Mouse (Mus musculus) heart, embryonic 16.5 days (tissue): ENCODE data around the gene Uvssa. TPM values are rescaled to one million over a fixed set of nuclear protein-coding genes. Genes with fewer than 3 reads are reported as not detected.
"Not testable (repeated sequence)": the region's sequence is repeated elsewhere in the genome, so short reads cannot be mapped to it uniquely, and the experiment has no call there.

Source experiments
- ATAC-seq: fragments of 200-750 bp; cut with Nextera tagmentation; replicated peaks from 2 replicates; pipeline ENCODE4 v1.8.0; 2017; ENCODE audit warnings: moderate number of reproducible peaks; ENCODE audit not compliant: insufficient read depth, low FRiP score; ENCODE audit errors: extremely low read depth
- H3K27ac ChIP-seq: fragments of 300-500 bp; sonication (generic); 2 replicates; pipeline ENCODE4 v1.5.1; 2014; ENCODE audit warnings: mild to moderate bottlenecking, low read length, control low read depth, moderate library complexity
- H3K27me3 ChIP-seq: fragments of 300-500 bp; sonication (generic); 2 replicates; pipeline ENCODE4 v1.6.1; 2014; ENCODE audit warnings: low read length, mixed read lengths; ENCODE audit not compliant: control insufficient read depth, insufficient read depth
- H3K36me3 ChIP-seq: fragments of 300-500 bp; sonication (generic); 2 replicates; pipeline ENCODE4 v1.6.1; 2014; ENCODE audit not compliant: control insufficient read depth, insufficient read depth
- H3K4me1 ChIP-seq: fragments of 300-500 bp; sonication (generic); 2 replicates; pipeline ENCODE4 v1.6.1; 2014; ENCODE audit warnings: low read length, mixed read lengths; ENCODE audit not compliant: control insufficient read depth, insufficient read depth
- H3K4me2 ChIP-seq: fragments of 300-500 bp; sonication (generic); 2 replicates; pipeline ENCODE4 v1.6.1; 2014; ENCODE audit warnings: low read depth, mild to moderate bottlenecking, control low read depth, low read length
- H3K4me3 ChIP-seq: fragments of 300-500 bp; sonication (generic); 2 replicates; pipeline ENCODE4 v1.5.1; 2014; ENCODE audit warnings: mild to moderate bottlenecking, control low read depth, low read length
- H3K9ac ChIP-seq: fragments of 300-500 bp; sonication (generic); 2 replicates; pipeline ENCODE4 v1.6.1; 2014; ENCODE audit warnings: low read length, control low read depth
- H3K9me3 ChIP-seq: fragments of 300-500 bp; sonication (generic); replicated peaks from 2 replicates; pipeline ENCODE4 v1.6.1; 2016; ENCODE audit warnings: low read length; ENCODE audit not compliant: control insufficient read depth
- WGBS: fragments of 180-500 bp; shearing (Covaris S2); extraction: QIAGEN DNeasy Blood & Tissue Kit; methylation state at CpG from one replicate; pipeline ENCODE4 v1.1.7; 2014; 5-methylcytosine and 5-hydroxymethylcytosine counted together
- polyA plus RNA-seq: library from polyadenylated mRNA; unstranded; fragments of >200 nt; fragmentation: Nextera tagmentation; extraction: Ambion mirVana; gene quantifications from 2 replicates; pipeline ENCODE4 v1.2.1, GENCODE M21; 2015

Uvssa gene
- 4.2 and 4.7 TPM in 2 replicates for polyA plus RNA-seq

- H3K4me2 ChIP-seq, result peak within 1 kb of the TSS; percentile 82
- no peaks in the 10 kb centered on the region for H3K27me3 ChIP-seq
- ATAC-seq, result peak; percentile 98
- peak within 1 kb of the TSS; percentile 97 for H3K27ac ChIP-seq
- no peaks in the 10 kb centered on the region for H3K9me3 ChIP-seq
- under 1% methylated on average over 46 of the region's 46 CpGs for WGBS
- peak within 1 kb of the TSS; percentile 87 for H3K9ac ChIP-seq
- H3K36me3 ChIP-seq, result peaks cover 8% of the 10 kb centered on the region; the same call in 1 of the 2 replicates
- H3K4me3 ChIP-seq, result peak within 1 kb of the TSS; percentile 67
- peaks cover 4% of the 10 kb centered on the region for H3K4me1 ChIP-seq
Measured at GRCm38 (mm10) chr5:33378302-33378854, at the start of gene Uvssa. Gene Uvssa, plus strand, starts transcription at chr5:33378549.

GRCm38 (mm10) chr5:33334381-33335272 is 43.7 kb upstream of the Uvssa start:
- H3K9ac ChIP-seq, result peak overlapping the region; percentile 77
- H3K27me3 ChIP-seq, result no peaks in the 10 kb centered on the region
- WGBS, result 23% methylated on average over 18 of the region's 18 CpGs
- H3K9me3 ChIP-seq, result peaks cover 4% of the 10 kb centered on the region; the same call in 1 of the 2 replicates
- no peak; the same call in 1 of the 2 replicates for ATAC-seq
- H3K4me1 ChIP-seq, result peaks cover 16% of the 10 kb centered on the region
- H3K4me3 ChIP-seq, result peak overlapping the region; percentile 80
- H3K36me3 ChIP-seq, result peaks cover 6% of the 10 kb centered on the region; the same call in 1 of the 2 replicates
- H3K4me2 ChIP-seq, result peak overlapping the region; percentile 73
- peak overlapping the region; percentile 86 for H3K27ac ChIP-seq

- Histone ChIP-seq H3K27ac (peak within 1 kb of the TSS; percentile 86), H3K9ac (peak within 1 kb of the TSS; percentile 92), H3K9me3 (peaks cover 4% of the 10 kb centered on the region; the same call in 1 of the 2 replicates), H3K4me1 (peaks cover 16% of the 10 kb centered on the region), H3K4me3 (peak within 1 kb of the TSS; percentile 80), H3K4me2 (peak within 1 kb of the TSS; percentile 91), H3K27me3 (no peaks in the 10 kb centered on the region), H3K36me3 (peaks cover 6% of the 10 kb centered on the region; the same call in 1 of the 2 replicates)
- peak; percentile 99 for ATAC-seq
- under 1% methylated on average over 70 of the region's 71 CpGs for WGBS
Measured at GRCm38 (mm10) chr5:33335273-33335976, 42.9 kb upstream of the Uvssa start, which contains the start of gene Maea. Gene Maea, plus strand, starts transcription at chr5:33335509.

GRCm38 (mm10) chr5:33335977-33336360 is 42.4 kb upstream of the Uvssa start:
- H3K27ac ChIP-seq, result peak overlapping the region; percentile 83
- H3K9ac ChIP-seq, result peak overlapping the region; percentile 92
- peak overlapping the region; percentile 80 for H3K4me3 ChIP-seq
- H3K36me3 ChIP-seq, result peaks cover 6% of the 10 kb centered on the region; the same call in 1 of the 2 replicates
- H3K4me2 ChIP-seq, result peak overlapping the region; percentile 91
- peaks cover 19% of the 10 kb centered on the region for H3K4me1 ChIP-seq
- H3K9me3 ChIP-seq, result peaks cover 4% of the 10 kb centered on the region; the same call in 1 of the 2 replicates
- peak; percentile 24; the same call in 1 of the 2 replicates for ATAC-seq
- H3K27me3 ChIP-seq, result no peaks in the 10 kb centered on the region
- WGBS, result under 1% methylated on average over 31 of the region's 31 CpGs

GRCm38 (mm10) chr5:33337206-33337605 is 41.1 kb upstream of the Uvssa start:
- Histone ChIP-seq H3K4me1 (peaks cover 27% of the 10 kb centered on the region), H3K9ac (peak overlapping the region; percentile 30; the same call in 1 of the 2 replicates), H3K9me3 (peaks cover 4% of the 10 kb centered on the region; the same call in 1 of the 2 replicates), H3K4me2 (peak overlapping the region; percentile 91), H3K27ac (no peak overlapping the region), H3K36me3 (peaks cover 6% of the 10 kb centered on the region; the same call in 1 of the 2 replicates), H3K27me3 (no peaks in the 10 kb centered on the region), H3K4me3 (peak overlapping the region; percentile 80; the same call in 1 of the 2 replicates)
- ATAC-seq, result no peak
- 43% methylated on average over 8 of the region's 8 CpGs for WGBS

GRCm38 (mm10) chr5:33341165-33341564 is 37.2 kb upstream of the Uvssa start:
- Histone ChIP-seq H3K4me3 (no peak overlapping the region), H3K9me3 (no peaks in the 10 kb centered on the region), H3K9ac (no peak overlapping the region), H3K4me2 (no peak overlapping the region), H3K36me3 (peaks cover 8% of the 10 kb centered on the region; the same call in 1 of the 2 replicates), H3K27me3 (no peaks in the 10 kb centered on the region), H3K27ac (no peak overlapping the region), H3K4me1 (peaks cover 49% of the 10 kb centered on the region)
- ATAC-seq, result no peak
- 83% methylated on average over 6 of the region's 6 CpGs for WGBS

GRCm38 (mm10) chr5:33342248-33342647 is 36.1 kb upstream of the Uvssa start:
- H3K4me3 ChIP-seq, ATAC-seq, H3K36me3 ChIP-seq, H3K27me3 ChIP-seq, H3K9ac ChIP-seq, H3K4me2 ChIP-seq, H3K9me3 ChIP-seq, H3K27ac ChIP-seq: not testable (repeated sequence)
- WGBS, result 71% methylated on average over 3 of the region's 3 CpGs
- peaks cover 48% of the 10 kb centered on the region for H3K4me1 ChIP-seq

- Histone ChIP-seq H3K9me3 (no peaks in the 10 kb centered on the region), H3K4me1 (peaks cover 48% of the 10 kb centered on the region), H3K36me3 (peaks cover 8% of the 10 kb centered on the region; the same call in 1 of the 2 replicates), H3K27me3 (no peaks in the 10 kb centered on the region), H3K4me2 (no peak overlapping the region), H3K4me3 (no peak overlapping the region), H3K27ac (peak overlapping the region; percentile 20), H3K9ac (no peak overlapping the region)
- ATAC-seq, result no peak
Measured at GRCm38 (mm10) chr5:33342821-33343220, 35.5 kb upstream of the Uvssa start.
